Comparison of ENCODE assay signal across 19 mouse cellular contexts in the genomic region with DNA sequence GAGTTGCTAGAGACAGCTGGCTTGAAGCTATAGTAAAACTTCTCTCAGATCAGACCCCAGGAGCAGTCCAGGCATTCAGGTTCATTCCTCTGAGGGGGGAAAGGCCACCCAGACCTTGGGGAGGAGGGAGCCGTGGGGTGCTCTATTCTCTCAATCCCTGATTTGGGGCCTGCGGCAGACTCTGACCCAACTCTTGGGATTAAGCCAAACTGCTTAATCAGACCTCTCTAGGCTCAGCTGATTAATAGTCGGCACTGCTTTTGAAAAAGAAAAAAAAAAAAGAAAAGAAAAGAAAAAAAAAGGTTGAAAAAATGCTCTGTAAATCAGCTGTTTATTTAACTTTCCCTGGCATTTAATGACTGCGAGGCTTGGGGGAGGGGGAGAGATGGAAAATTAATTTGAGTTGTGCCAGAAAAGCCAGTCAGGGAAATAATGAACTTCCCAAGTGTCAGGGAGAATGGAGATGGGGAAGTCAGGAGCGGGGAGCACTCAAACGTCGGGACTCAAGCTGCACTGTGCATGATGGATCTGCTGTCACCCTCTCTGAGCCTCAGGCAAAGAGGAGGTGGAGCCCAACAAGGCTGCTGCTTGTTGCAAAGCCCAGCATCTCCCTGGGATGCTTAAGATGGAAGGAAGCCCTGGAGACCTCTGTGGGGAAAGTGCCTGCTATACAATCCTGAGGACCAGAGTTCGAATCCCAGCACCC.
DNase-seq lines count a peak whose midpoint lies in the region; ATAC-seq and TF ChIP-seq lines count a peak whose summit lies in the region.
"Had no signal": no experiment of that assay in that cellular context is flagged by ENCODE, and none has a peak within 500 bp of the region (broad histone marks: within the 10 kb centered on the region; RNA-seq: fewer than 3 reads in every experiment).

No protein-coding gene starts in this region.

- peak; percentile 68 for DNase-seq in forebrain, embryonic 11.5 days (ENCODE audit: low spot score)
- DNase-seq in forebrain, embryonic 10.5 days (ENCODE audit: extremely low spot score, low spot score): no peak
- DNase-seq in brain, embryonic 14.5 days (ENCODE audit: low read depth): peak; percentile 88
- peak; percentile 44 for DNase-seq in midbrain, postnatal 0 days (ENCODE audit: low spot score)
- no peak for DNase-seq in spleen, postnatal 10 days (ENCODE audit: low spot score in 2 of 2)
- DNase-seq in testis, postnatal 14 days (ENCODE audit: low spot score): no peak
- DNase-seq: cerebellum, adult 9-10 months; gastrocnemius, postnatal 36 days; heart, postnatal 4 days; kidney, adult 2 months; kidney, postnatal 4 days; liver, postnatal 0 days; retina, postnatal 1 day had no signal

- no peaks in the 10 kb centered on the region for H3K27me3 ChIP-seq in forebrain, embryonic 11.5 days (ENCODE audit: control insufficient read depth, insufficient read depth, low read length)
- H3K27me3 ChIP-seq in forebrain, embryonic 10.5 days (ENCODE audit: poor library complexity, severe bottlenecking): 0 out of 2 replicates have a peak, but pooled peaks cover 5% of the 10 kb centered on the region
- H3K27me3 ChIP-seq in forebrain, embryonic 16.5 days (replicated peaks; ENCODE audit: control insufficient read depth, insufficient read depth, low read length): no peaks in the 10 kb centered on the region
- no peaks in the 10 kb centered on the region for H3K27me3 ChIP-seq in midbrain, postnatal 0 days (ENCODE audit: insufficient read depth, low read length)
- H3K27me3 ChIP-seq: embryonic facial prominence, embryonic 13.5 days had no signal

- no peak for TF ChIP-seq POLR2A in brain, embryonic 14.5 days (IDR thresholded peaks at IDR 0.05; ENCODE audit: borderline replicate concordance, extremely low read depth, insufficient read depth, insufficient read length, poor library complexity, severe bottlenecking)

- peaks cover 3% of the 10 kb centered on the region for H3K4me1 ChIP-seq in forebrain, embryonic 11.5 days (replicated peaks; ENCODE audit: control insufficient read depth, insufficient read depth, low read length)
- H3K4me1 ChIP-seq in forebrain, embryonic 10.5 days: peaks cover 33% of the 10 kb centered on the region
- peaks cover 18% of the 10 kb centered on the region for H3K4me1 ChIP-seq in forebrain, embryonic 16.5 days (replicated peaks; ENCODE audit: control insufficient read depth, insufficient read depth, low read length)
- H3K4me1 ChIP-seq in midbrain, postnatal 0 days (ENCODE audit: insufficient read depth, low read length): no peaks in the 10 kb centered on the region
- H3K4me1 ChIP-seq: embryonic facial prominence, embryonic 13.5 days; limb, embryonic 13.5 days had no signal

- no peak overlapping the region for H3K4me2 ChIP-seq in forebrain, embryonic 11.5 days (ENCODE audit: low read depth, low read length, severe bottlenecking)
- H3K4me2 ChIP-seq in forebrain, embryonic 16.5 days (ENCODE audit: low read length): no peak overlapping the region
- no peak overlapping the region for H3K4me2 ChIP-seq in midbrain, postnatal 0 days (ENCODE audit: low read depth, low read length, poor library complexity, severe bottlenecking)
- H3K4me2 ChIP-seq: embryonic facial prominence, embryonic 13.5 days; heart, embryonic 11.5 days; limb, embryonic 13.5 days had no signal

- H3K9ac ChIP-seq in forebrain, embryonic 11.5 days (ENCODE audit: low read length): no peak overlapping the region
- H3K9ac ChIP-seq in forebrain, embryonic 16.5 days (replicated peaks; ENCODE audit: low read depth, low read length): 0 out of 2 replicates have a peak overlapping the region, but pooled peaks have one; percentile 2
- H3K9ac ChIP-seq in midbrain, postnatal 0 days (replicated peaks; ENCODE audit: low read length, poor library complexity, severe bottlenecking): no peak overlapping the region
- H3K9ac ChIP-seq: embryonic facial prominence, embryonic 13.5 days; limb, embryonic 13.5 days; liver, postnatal 0 days had no signal

- no peak for TF ChIP-seq CTCF in brain, embryonic 14.5 days (IDR thresholded peaks at IDR 0.05; ENCODE audit: borderline replicate concordance, extremely low read depth, insufficient read depth, insufficient read length)
- TF ChIP-seq CTCF in midbrain, postnatal 0 days (IDR thresholded peaks at IDR 0.05): no peak

- no peak overlapping the region for H3K4me3 ChIP-seq in forebrain, embryonic 11.5 days (ENCODE audit: low read depth, low read length)
- H3K4me3 ChIP-seq in forebrain, embryonic 10.5 days: no peak overlapping the region
- no peak overlapping the region for H3K4me3 ChIP-seq in forebrain, embryonic 16.5 days (replicated peaks; ENCODE audit: low read length)
- no peak overlapping the region for H3K4me3 ChIP-seq in midbrain, postnatal 0 days (ENCODE audit: low read depth, low read length)
- H3K4me3 ChIP-seq: embryonic facial prominence, embryonic 13.5 days; limb, embryonic 13.5 days; myocyte had no signal

- no peak for ATAC-seq in forebrain, embryonic 11.5 days (replicated peaks; ENCODE audit: low FRiP score)
- peak; percentile 62; the same call in 1 of the 2 replicates for ATAC-seq in forebrain, embryonic 16.5 days
- no peak for ATAC-seq in midbrain, postnatal 0 days (ENCODE audit: low FRiP score)
- ATAC-seq: liver, postnatal 0 days had no signal

- no peak overlapping the region for H3K27ac ChIP-seq in forebrain, embryonic 11.5 days (ENCODE audit: low read depth, low read length)
- no peak overlapping the region for H3K27ac ChIP-seq in forebrain, embryonic 10.5 days
- H3K27ac ChIP-seq in forebrain, embryonic 16.5 days (ENCODE audit: low read length): peak overlapping the region; percentile 35; the same call in 1 of the 2 replicates
- H3K27ac ChIP-seq in midbrain, postnatal 0 days (ENCODE audit: low read depth, low read length): no peak overlapping the region
- H3K27ac ChIP-seq: embryonic facial prominence, embryonic 13.5 days; limb, embryonic 13.5 days; macrophage had no signal

- H3K36me3 ChIP-seq in forebrain, embryonic 11.5 days (ENCODE audit: control insufficient read depth, insufficient read depth, low read length): no peaks in the 10 kb centered on the region
- H3K36me3 ChIP-seq in forebrain, embryonic 10.5 days (replicated peaks): no peaks in the 10 kb centered on the region
- H3K36me3 ChIP-seq in forebrain, embryonic 16.5 days (ENCODE audit: control insufficient read depth, insufficient read depth): no peaks in the 10 kb centered on the region
- H3K36me3 ChIP-seq in midbrain, postnatal 0 days (ENCODE audit: insufficient read depth, low read length): no peaks in the 10 kb centered on the region
- H3K36me3 ChIP-seq: embryonic facial prominence, embryonic 13.5 days; limb, embryonic 13.5 days had no signal

- WGBS in forebrain, embryonic 11.5 days: 42% methylated on average over 8 of the region's 8 CpGs
- 53% methylated on average over 8 of the region's 8 CpGs for WGBS in forebrain, embryonic 10.5 days
- 15% methylated on average over 8 of the region's 8 CpGs for WGBS in forebrain, embryonic 16.5 days
- WGBS in midbrain, postnatal 0 days: 30% methylated on average over 8 of the region's 8 CpGs

- no peaks in the 10 kb centered on the region for H3K9me3 ChIP-seq in forebrain, embryonic 11.5 days (ENCODE audit: control insufficient read depth, low read length)
- no peaks in the 10 kb centered on the region for H3K9me3 ChIP-seq in forebrain, embryonic 10.5 days
- H3K9me3 ChIP-seq in forebrain, embryonic 16.5 days (ENCODE audit: control insufficient read depth, low read length): no peaks in the 10 kb centered on the region
- no peaks in the 10 kb centered on the region for H3K9me3 ChIP-seq in midbrain, postnatal 0 days (ENCODE audit: low read length)
- H3K9me3 ChIP-seq: embryonic facial prominence, embryonic 13.5 days; limb, embryonic 13.5 days had no signal

Comparison
In these comparisons a context has a peak if more than half of its experiments do, and no peak if none do; other contexts are left out.
1. DNase-seq: peak in forebrain, embryonic 11.5 days (single experiment), brain, embryonic 14.5 days (single experiment) and midbrain, postnatal 0 days (single experiment); none in forebrain, embryonic 10.5 days (single experiment), spleen, postnatal 10 days (0 of 2) and testis, postnatal 14 days (single experiment).